Mouse (Mus musculus) small intestine, adult 2 months (tissue): ENCODE results near the gene Tyms. TPM values are rescaled to one million over a fixed set of nuclear protein-coding genes. Genes with fewer than 3 reads are reported as not detected.

Experiments
- H3K27ac ChIP-seq: fragments of 200-500 bp; 2 replicates; pipeline ENCODE4 v1.5.1; 2012; ENCODE audit warnings: low read depth, low read length, control low read depth, inconsistent platforms; ENCODE audit not compliant: insufficient read depth
- H3K27me3 ChIP-seq: fragments of 200-500 bp; 2 replicates; pipeline ENCODE4 v1.6.1; 2012; ENCODE audit warnings: mild to moderate bottlenecking, moderate library complexity, low read length, inconsistent platforms; ENCODE audit not compliant: control insufficient read depth, insufficient read depth
- H3K36me3 ChIP-seq: fragments of 200-500 bp; 2 replicates; pipeline ENCODE4 v1.6.1; 2012; ENCODE audit warnings: mild to moderate bottlenecking, low read length, control low read depth, inconsistent platforms; ENCODE audit not compliant: control insufficient read depth, insufficient read depth
- H3K4me1 ChIP-seq: fragments of 200-500 bp; 2 replicates; pipeline ENCODE4 v1.6.1; 2012; ENCODE audit warnings: low read length, inconsistent platforms, mixed read lengths; ENCODE audit not compliant: control insufficient read depth, insufficient read depth, insufficient read length
- H3K4me3 ChIP-seq: fragments of 200-500 bp; 2 replicates; pipeline ENCODE4 v1.5.1; 2012; ENCODE audit warnings: low read depth, mild to moderate bottlenecking, control low read depth, inconsistent platforms, low read length, moderate library complexity
- CTCF ChIP-seq: fragments of 200-500 bp; IDR thresholded peaks from 2 replicates; pipeline ENCODE4 v1.5.1; 2012; ENCODE audit warnings: low read depth, mild to moderate bottlenecking, control low read depth, inconsistent platforms, low read length, moderate library complexity, mixed read lengths; ENCODE audit not compliant: insufficient replicate concordance, insufficient read length; ENCODE audit errors: extremely low read depth
- POLR2A ChIP-seq: fragments of 200-500 bp; IDR thresholded peaks from 2 replicates; pipeline ENCODE4 v1.6.1; 2012; ENCODE audit warnings: low read depth, mild to moderate bottlenecking, control low read depth, inconsistent platforms, low read length, moderate library complexity
- WGBS: fragments of 180-500 bp; shearing (Covaris S2); methylation state at CpG from one replicate; pipeline ENCODE4 v1.1.7; 2018; 5-methylcytosine and 5-hydroxymethylcytosine counted together
- polyA plus RNA-seq: library from polyadenylated mRNA; depleted of rRNA; stranded (reverse); fragments of >200 nt; gene quantifications from 2 replicates; pipeline ENCODE4 v1.2.3, GENCODE M21; 2012

Tyms gene
- polyA plus RNA-seq, 1 experiment, result 27.8 TPM

DNA sequence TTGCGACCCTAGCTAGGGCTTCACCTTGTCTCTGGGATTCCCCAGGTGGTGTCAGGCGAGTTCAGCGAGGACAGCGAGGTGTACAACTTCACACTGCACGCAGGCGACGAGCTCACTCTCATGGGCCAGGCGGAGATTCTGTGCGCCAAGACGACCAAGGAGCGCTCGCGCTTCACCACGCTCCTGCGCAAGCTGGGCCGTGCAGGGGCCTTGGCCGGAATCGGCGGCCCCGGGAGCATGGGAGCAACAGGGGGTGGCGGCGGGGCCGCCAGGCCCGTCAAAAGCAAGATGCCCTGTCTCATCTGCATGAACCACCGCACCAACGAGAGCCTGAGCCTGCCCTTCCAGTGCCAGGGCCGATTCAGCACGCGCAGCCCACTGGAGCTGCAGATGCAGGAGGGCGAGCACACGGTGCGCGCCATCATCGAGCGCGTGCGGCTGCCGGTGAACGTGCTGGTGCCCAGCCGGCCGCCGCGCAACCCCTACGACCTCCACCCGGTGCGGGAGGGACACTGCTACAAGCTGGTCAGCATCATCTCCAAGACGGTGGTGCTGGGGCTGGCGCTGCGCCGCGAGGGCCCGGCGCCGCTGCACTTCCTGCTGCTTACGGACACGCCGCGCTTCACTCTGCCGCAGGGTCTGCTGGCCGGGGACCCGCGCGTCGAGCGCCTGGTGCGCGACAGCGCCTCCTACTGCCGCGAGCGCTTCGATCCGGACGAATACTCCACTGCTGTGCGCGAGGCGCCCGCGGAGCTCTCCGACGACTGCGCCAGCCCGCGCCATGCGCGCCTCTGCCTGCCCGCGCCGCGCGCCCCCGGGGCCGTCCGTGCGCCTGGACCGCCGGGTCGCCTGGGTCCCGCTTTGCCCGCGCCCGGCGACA, 40.7 kb upstream of the Tyms start:
- H3K36me3 ChIP-seq, result peaks cover 10% of the 10 kb centered on the region
- no peak for TF ChIP-seq POLR2A
- H3K4me1 ChIP-seq, result peaks cover 6% of the 10 kb centered on the region
- no peak overlapping the region for H3K27ac ChIP-seq
- peaks cover 14% of the 10 kb centered on the region for H3K27me3 ChIP-seq
- 2% methylated on average over 103 of the region's 103 CpGs for WGBS
- peak overlapping the region; percentile 57 for H3K4me3 ChIP-seq

DNA sequence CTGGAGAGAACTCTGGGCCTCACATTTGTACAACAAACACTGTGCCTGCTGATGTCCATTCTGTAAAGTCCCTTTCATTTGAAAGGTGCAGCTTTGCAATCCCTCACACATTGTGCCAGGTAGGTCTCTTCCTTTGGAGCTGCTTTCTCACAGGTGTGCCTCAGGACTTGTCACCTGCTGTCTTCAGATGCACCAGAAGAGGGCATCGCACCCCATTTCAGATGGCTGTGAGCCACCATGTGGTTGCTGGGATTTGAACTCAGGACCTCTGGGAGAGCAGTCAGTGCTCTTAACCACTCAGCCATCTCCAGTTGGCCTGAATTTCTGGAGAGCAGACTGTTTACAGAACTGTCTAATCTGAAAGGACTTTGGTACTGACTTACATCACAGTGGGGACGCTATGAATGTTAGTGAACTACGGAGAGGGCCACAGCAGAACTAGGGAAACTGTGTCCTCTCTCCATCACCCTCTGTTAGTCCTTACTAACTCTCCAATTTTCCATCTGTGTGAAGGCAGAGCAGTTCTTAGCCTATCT, 39.2 kb upstream of the Tyms start:
- Histone ChIP-seq H3K4me3 (no peak overlapping the region), H3K4me1 (peaks cover 6% of the 10 kb centered on the region), H3K27ac (no peak overlapping the region), H3K27me3 (peaks cover 17% of the 10 kb centered on the region), H3K36me3 (no peaks in the 10 kb centered on the region)
- 31% methylated on average over 3 of the region's 3 CpGs for WGBS
- TF ChIP-seq CTCF, result peak; percentile 38; the same call in 1 of the 2 replicates
- TF ChIP-seq POLR2A, result no peak

DNA sequence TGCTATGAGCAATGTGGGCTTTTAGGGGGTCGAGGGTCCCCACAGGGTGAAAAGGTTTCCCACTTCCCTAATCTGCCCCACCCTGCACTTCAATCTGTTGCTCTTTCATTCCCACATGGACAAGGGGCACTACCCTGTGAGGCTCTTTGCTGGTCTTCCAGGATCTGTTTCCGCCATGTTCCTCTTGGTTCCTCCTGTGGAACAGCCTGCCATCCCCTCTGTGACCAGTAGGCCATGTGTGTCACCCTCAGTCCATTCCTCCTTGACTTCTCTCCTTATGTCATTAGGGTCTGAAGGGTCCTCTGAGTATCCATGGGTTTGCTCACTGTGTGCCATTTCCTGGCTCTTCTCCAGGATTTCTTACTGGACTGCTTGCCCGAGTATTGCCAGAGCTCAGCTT, 38.4 kb upstream of the Tyms start:
- WGBS, result 66% methylated on average over 3 of the region's 3 CpGs
- Histone ChIP-seq H3K36me3 (no peaks in the 10 kb centered on the region), H3K27ac (no peak overlapping the region), H3K27me3 (peaks cover 17% of the 10 kb centered on the region), H3K4me3 (no peak overlapping the region), H3K4me1 (peaks cover 6% of the 10 kb centered on the region)
- TF ChIP-seq CTCF (no peak), POLR2A (no peak)

DNA sequence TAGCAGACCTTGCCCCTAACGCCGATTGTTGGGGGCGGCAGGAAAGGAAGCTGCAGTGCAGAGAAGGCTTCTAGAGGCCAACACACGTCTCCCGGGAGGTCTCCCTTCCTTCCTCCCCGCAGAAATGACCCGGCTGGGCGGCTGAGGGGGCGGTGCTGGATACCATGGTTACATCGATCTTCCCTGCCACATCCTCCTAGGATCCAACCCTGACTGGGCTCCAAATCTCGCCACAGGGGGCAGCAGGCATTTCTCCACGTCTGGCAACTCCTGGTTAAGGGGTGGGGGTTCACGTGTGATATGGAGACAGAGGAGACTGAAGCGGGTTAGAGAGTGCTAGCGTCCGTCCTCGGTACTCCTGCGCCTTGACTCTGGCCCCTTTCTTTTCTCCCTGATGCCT, 37.7 kb upstream of the Tyms start:
- WGBS, result 22% methylated on average over 18 of the region's 18 CpGs
- Histone ChIP-seq H3K36me3 (no peaks in the 10 kb centered on the region), H3K27me3 (peaks cover 23% of the 10 kb centered on the region), H3K4me1 (peaks cover 6% of the 10 kb centered on the region), H3K4me3 (no peak overlapping the region), H3K27ac (no peak overlapping the region)
- TF ChIP-seq POLR2A (no peak), CTCF (no peak)

DNA sequence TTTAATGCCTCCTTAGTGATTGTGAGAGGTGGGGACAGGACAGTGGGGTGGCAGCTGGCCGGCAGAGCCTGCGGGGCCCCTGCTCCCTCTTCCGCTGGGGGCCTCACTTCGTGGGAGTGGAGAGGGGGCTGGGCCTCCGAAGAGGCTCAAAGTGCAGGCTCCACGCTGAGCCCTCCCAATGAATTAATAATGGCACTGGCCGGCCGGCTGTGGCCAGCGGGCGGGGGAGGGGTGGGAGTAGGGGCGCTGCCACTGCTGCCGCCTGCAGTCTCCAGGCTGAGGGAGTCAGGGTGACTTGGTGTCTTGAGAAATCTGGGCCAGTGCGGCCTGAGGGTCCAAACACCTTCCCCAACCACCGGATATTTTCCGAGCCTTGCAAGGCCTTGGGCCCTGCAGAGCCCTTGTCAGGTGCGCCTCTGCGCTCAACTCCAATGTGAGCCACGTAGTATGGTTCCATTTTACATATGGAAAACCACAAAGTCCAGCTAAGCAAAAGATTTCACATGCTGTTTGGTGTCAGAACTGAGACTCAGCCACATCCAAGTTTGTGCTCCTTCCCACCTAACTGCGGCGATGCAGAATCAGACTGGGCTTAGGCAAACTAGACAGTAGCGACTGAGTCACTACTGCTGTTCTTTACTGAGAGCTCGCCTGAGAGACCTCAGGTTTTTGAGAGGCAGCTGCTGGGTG, 37.1 kb upstream of the Tyms start:
- no peak overlapping the region for H3K27ac ChIP-seq
- H3K4me1 ChIP-seq, result peaks cover 6% of the 10 kb centered on the region
- TF ChIP-seq POLR2A (no peak), CTCF (no peak)
- H3K27me3 ChIP-seq, result peaks cover 29% of the 10 kb centered on the region
- WGBS, result 41% methylated on average over 22 of the region's 22 CpGs
- no peaks in the 10 kb centered on the region for H3K36me3 ChIP-seq
- H3K4me3 ChIP-seq, result no peak overlapping the region

DNA sequence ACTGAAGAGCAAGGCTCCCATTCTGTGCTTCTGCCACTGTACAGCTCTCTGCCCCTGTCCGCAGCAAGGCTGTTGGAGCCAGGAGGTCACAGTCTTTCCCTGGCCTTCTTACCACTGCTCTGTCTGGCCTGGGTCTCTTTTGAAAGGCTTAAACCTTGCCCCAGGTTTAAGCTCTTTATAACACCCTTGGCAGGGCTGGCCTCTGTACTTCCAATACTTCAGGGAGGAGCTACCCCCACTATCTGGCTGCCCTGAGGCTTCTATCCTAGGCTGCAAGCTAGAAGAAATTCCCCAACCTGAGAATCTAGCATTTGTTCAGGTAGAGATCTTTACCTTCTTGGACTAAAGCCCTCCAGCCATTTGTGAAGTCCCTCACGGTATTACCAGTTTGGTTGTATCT, 36.5 kb upstream of the Tyms start:
- Histone ChIP-seq H3K27me3 (peaks cover 34% of the 10 kb centered on the region), H3K36me3 (no peaks in the 10 kb centered on the region), H3K27ac (no peak overlapping the region), H3K4me3 (no peak overlapping the region), H3K4me1 (peaks cover 6% of the 10 kb centered on the region)
- WGBS, result 73% methylated on average over 2 of the region's 2 CpGs
- TF ChIP-seq CTCF, result no peak
- TF ChIP-seq POLR2A, result no peak

DNA sequence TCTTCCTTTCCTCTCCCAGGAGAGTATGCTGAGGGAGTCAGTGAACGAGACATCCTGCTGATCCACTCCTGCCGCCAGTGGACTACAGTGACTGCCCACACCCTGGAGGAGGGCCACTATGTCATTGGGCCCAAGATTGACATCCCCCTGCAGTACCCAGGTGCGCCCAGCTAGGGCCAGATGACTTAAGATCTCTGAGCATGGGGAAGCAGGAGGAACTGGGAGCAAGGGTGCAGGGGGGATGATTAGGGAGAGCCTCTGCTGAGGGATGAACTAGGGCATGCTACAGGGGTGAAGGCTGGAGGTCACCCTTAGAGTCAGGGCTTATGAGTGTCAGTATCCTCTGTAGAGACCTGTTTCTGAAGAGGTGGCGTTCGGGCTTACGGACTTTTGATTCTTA, 34.8 kb upstream of the Tyms start:
- TF ChIP-seq CTCF, result no peak
- TF ChIP-seq POLR2A, result no peak
- no peak overlapping the region for H3K4me3 ChIP-seq
- H3K27ac ChIP-seq, result no peak overlapping the region
- no peaks in the 10 kb centered on the region for H3K36me3 ChIP-seq
- H3K4me1 ChIP-seq, result no peaks in the 10 kb centered on the region; the same call in 1 of the 2 replicates
- 93% methylated on average over 6 of the region's 6 CpGs for WGBS
- H3K27me3 ChIP-seq, result peaks cover 24% of the 10 kb centered on the region
